Mouse (Mus musculus) MEL (cell line): ENCODE measurements around the gene Syt9. TPM values are rescaled to one million over a fixed set of nuclear protein-coding genes. Genes with fewer than 3 reads are reported as not detected.

Source experiments
- DNase-seq: peaks from one replicate; pipeline ENCODE4 v3.0.0; 2011; ENCODE audit warnings: low read depth, low spot score
- H3K27ac ChIP-seq: 2 replicates; pipeline ENCODE4 v1.5.1; 2012; ENCODE audit warnings: low read depth, mild to moderate bottlenecking, control low read depth, low read length, moderate library complexity; ENCODE audit not compliant: control insufficient read depth
- H3K27me3 ChIP-seq, 2 experiments: fragments of 150-350 bp in 1 of 2; sonication (generic) in 1 of 2; 2 replicates each; pipeline ENCODE4 v1.6.1; 2012; ENCODE audit warnings: low read length in 2 of 2, mild to moderate bottlenecking in 2 of 2, improper control_type of control experiment in 1 of 2, moderate library complexity in 1 of 2; ENCODE audit not compliant: insufficient read depth in 2 of 2, control insufficient read depth in 1 of 2
- H3K36me3 ChIP-seq, 2 experiments: 2 replicates each; pipeline ENCODE4 v1.6.1; 2012 to 2014; ENCODE audit warnings: low read length in 2 of 2, improper control_type of control experiment in 1 of 2, inconsistent platforms in 1 of 2, mild to moderate bottlenecking in 1 of 2; ENCODE audit not compliant: insufficient read depth in 2 of 2, control insufficient read depth in 1 of 2
- H3K4me1 ChIP-seq, 2 experiments: fragments of 150-350 bp in 1 of 2; sonication (generic) in 1 of 2; 2 replicates each; pipeline ENCODE4 v1.6.1; 2012; ENCODE audit warnings: low read length in 2 of 2, improper control_type of control experiment in 1 of 2, mild to moderate bottlenecking in 1 of 2; ENCODE audit not compliant: insufficient read depth in 2 of 2, control insufficient read depth in 1 of 2
- H3K4me3 ChIP-seq, 2 experiments: fragments of 150-350 bp in 1 of 2; sonication (generic) in 1 of 2; 2 replicates each; pipeline ENCODE4 v1.5.1; 2012; ENCODE audit warnings: low read depth in 2 of 2, low read length in 2 of 2, mild to moderate bottlenecking in 2 of 2, moderate library complexity in 2 of 2, control low read depth in 1 of 2, improper control_type of control experiment in 1 of 2; ENCODE audit not compliant: control insufficient read depth in 1 of 2, insufficient read depth in 1 of 2
- H3K79me2 ChIP-seq: 2 replicates; pipeline ENCODE4 v1.6.1; 2012; ENCODE audit warnings: mild to moderate bottlenecking, low read length, moderate library complexity; ENCODE audit not compliant: control insufficient read depth, poor library complexity, insufficient read depth
- H3K9ac ChIP-seq: 2 replicates; pipeline ENCODE4 v1.6.1; 2012; ENCODE audit warnings: low read depth, mild to moderate bottlenecking, control low read depth, low read length, moderate library complexity; ENCODE audit not compliant: control insufficient read depth, poor library complexity, severe bottlenecking
- H3K9me3 ChIP-seq: fragments of 150-350 bp; sonication (generic); replicated peaks from 2 replicates; pipeline ENCODE4 v1.6.1; 2012; ENCODE audit warnings: mild to moderate bottlenecking, low read length, improper control_type of control experiment, moderate library complexity; ENCODE audit not compliant: insufficient read depth
- BHLHE40 ChIP-seq: IDR thresholded peaks from 2 replicates; pipeline ENCODE4 v1.6.1; 2012; ENCODE audit warnings: low read depth, mild to moderate bottlenecking, inconsistent platforms, low read length, improper control_type of control experiment, borderline replicate concordance
- CHD1 ChIP-seq: IDR thresholded peaks from 2 replicates; pipeline ENCODE4 v1.6.1; 2012; ENCODE audit warnings: low read depth, mild to moderate bottlenecking, inconsistent platforms, low read length, improper control_type of control experiment
- CHD2 ChIP-seq: IDR thresholded peaks from 2 replicates; pipeline ENCODE4 v1.6.1; 2011; ENCODE audit warnings: low read length, improper control_type of control experiment
- E2F4 ChIP-seq: IDR thresholded peaks from 2 replicates; pipeline ENCODE4 v1.6.1; 2011; ENCODE audit warnings: low read depth, low read length, improper control_type of control experiment, borderline replicate concordance
- GABPA ChIP-seq: IDR thresholded peaks from 2 replicates; pipeline ENCODE4 v1.6.1; 2012; ENCODE audit warnings: low read depth, mild to moderate bottlenecking, inconsistent platforms, low read length, improper control_type of control experiment, moderate library complexity
- GATA1 ChIP-seq: IDR thresholded peaks from 2 replicates; pipeline ENCODE4 v1.6.1; 2011; ENCODE audit warnings: low read depth, low read length, improper control_type of control experiment
- HCFC1 ChIP-seq: IDR thresholded peaks from 2 replicates; pipeline ENCODE4 v1.6.1; 2012; ENCODE audit warnings: low read depth, mild to moderate bottlenecking, inconsistent platforms, low read length, improper control_type of control experiment, moderate library complexity
- JUND ChIP-seq: IDR thresholded peaks from 2 replicates; pipeline ENCODE4 v1.6.1; 2011; ENCODE audit warnings: low read depth, mild to moderate bottlenecking, improper control_type of control experiment, low read length
- KAT2A ChIP-seq: conservative IDR thresholded peaks from 2 replicates; pipeline ENCODE4 v1.6.1; 2012; ENCODE audit warnings: low read depth, low read length, improper control_type of control experiment, inconsistent platforms
- MAX ChIP-seq: IDR thresholded peaks from 2 replicates; pipeline ENCODE4 v1.6.1; 2011; ENCODE audit warnings: low read length, improper control_type of control experiment
- MAZ ChIP-seq: IDR thresholded peaks from 2 replicates; pipeline ENCODE4 v1.6.1; 2012; ENCODE audit warnings: low read depth, mild to moderate bottlenecking, inconsistent platforms, low read length, improper control_type of control experiment
- MEF2A ChIP-seq: IDR thresholded peaks from 2 replicates; pipeline ENCODE4 v1.6.1; 2014; ENCODE audit warnings: low read depth, mild to moderate bottlenecking, inconsistent platforms, low read length, improper control_type of control experiment; ENCODE audit not compliant: poor library complexity, insufficient replicate concordance, severe bottlenecking; ENCODE audit errors: extremely low read depth
- MXI1 ChIP-seq: IDR thresholded peaks from 2 replicates; pipeline ENCODE4 v1.6.1; 2011; ENCODE audit warnings: mild to moderate bottlenecking, low read depth, low read length, improper control_type of control experiment
- MYC ChIP-seq: IDR thresholded peaks from 2 replicates; pipeline ENCODE4 v1.6.1; 2011; ENCODE audit warnings: low read depth, mild to moderate bottlenecking, low read length, improper control_type of control experiment, moderate library complexity
- NELFE ChIP-seq: IDR thresholded peaks from 2 replicates; pipeline ENCODE4 v1.6.1; 2011; ENCODE audit warnings: low read depth, low read length, improper control_type of control experiment
- POLR2A ChIP-seq, 2 experiments: IDR thresholded peaks; 2 replicates each; pipeline ENCODE4 v1.6.1; 2011 to 2012; ENCODE audit warnings: low read length in 2 of 2, mild to moderate bottlenecking in 2 of 2, control low read depth in 1 of 2, improper control_type of control experiment in 1 of 2, low read depth in 1 of 2, moderate library complexity in 1 of 2; ENCODE audit not compliant: control insufficient read depth in 1 of 2, insufficient read depth in 1 of 2, poor library complexity in 1 of 2
- POLR2AphosphoS2 ChIP-seq: IDR thresholded peaks from 2 replicates; pipeline ENCODE4 v1.6.1; 2011; ENCODE audit warnings: low read length, improper control_type of control experiment
- POLR2AphosphoS5 ChIP-seq: IDR thresholded peaks from 2 replicates; pipeline ENCODE4 v1.6.1; 2012; ENCODE audit warnings: low read depth, borderline replicate concordance, mild to moderate bottlenecking, inconsistent platforms, low read length, moderate library complexity, mixed read lengths
- RCOR1 ChIP-seq: IDR thresholded peaks from 2 replicates; pipeline ENCODE4 v1.6.1; 2012; ENCODE audit warnings: low read depth, mild to moderate bottlenecking, inconsistent platforms, low read length, improper control_type of control experiment
- SIN3A ChIP-seq: IDR thresholded peaks from 2 replicates; pipeline ENCODE4 v1.6.1; 2012; ENCODE audit warnings: low read length, improper control_type of control experiment, inconsistent platforms
- SMC3 ChIP-seq: IDR thresholded peaks from 2 replicates; pipeline ENCODE4 v1.6.1; 2011; ENCODE audit warnings: low read depth, low read length, improper control_type of control experiment
- TBP ChIP-seq: IDR thresholded peaks from 2 replicates; pipeline ENCODE4 v1.8.0; 2011; ENCODE audit warnings: low read depth, low read length, improper control_type of control experiment
- TCF12 ChIP-seq: IDR thresholded peaks from 2 replicates; pipeline ENCODE4 v1.6.1; 2014; ENCODE audit warnings: low read depth, mild to moderate bottlenecking, inconsistent platforms, low read length, improper control_type of control experiment, moderate library complexity
- UBTF ChIP-seq: IDR thresholded peaks from 2 replicates; pipeline ENCODE4 v1.6.1; 2012; ENCODE audit warnings: low read depth, mild to moderate bottlenecking, inconsistent platforms, low read length, improper control_type of control experiment, moderate library complexity, borderline replicate concordance; ENCODE audit not compliant: insufficient read depth
- USF1 ChIP-seq: IDR thresholded peaks from 2 replicates; pipeline ENCODE4 v1.6.1; 2014; ENCODE audit warnings: low read depth, mild to moderate bottlenecking, inconsistent platforms, low read length, improper control_type of control experiment, moderate library complexity
- ZC3H11A ChIP-seq: IDR thresholded peaks from 2 replicates; pipeline ENCODE4 v1.6.1; 2012; ENCODE audit warnings: low read depth, mild to moderate bottlenecking, inconsistent platforms, low read length, improper control_type of control experiment
- ZMIZ1 ChIP-seq: IDR thresholded peaks from 2 replicates; pipeline ENCODE4 v1.6.1; 2012; ENCODE audit warnings: low read depth, mild to moderate bottlenecking, inconsistent platforms, low read length, improper control_type of control experiment, moderate library complexity
- ZNF384 ChIP-seq: IDR thresholded peaks from 2 replicates; pipeline ENCODE4 v1.6.1; 2012; ENCODE audit warnings: low read depth, mild to moderate bottlenecking, inconsistent platforms, low read length, improper control_type of control experiment
- polyA plus RNA-seq, 2 experiments: library from polyadenylated mRNA; stranded (reverse) in 1 of 2; unstranded in 1 of 2; fragments of >175 nt in 1 of 2; fragments of >200 nt in 1 of 2; gene quantifications; 2 replicates each; pipeline versions ENCODE4 v1.2.1 to v1.2.4; 2012; ENCODE audit warnings: low replicate concordance in 2 of 2, low read depth in 1 of 2; ENCODE audit not compliant: insufficient read length in 2 of 2, insufficient read depth in 1 of 2, missing spikeins in 1 of 2
- total RNA-seq: library from RNA; depleted of rRNA; stranded (reverse); fragments of 300-350 nt; gene quantifications from 2 replicates; pipeline ENCODE4 v1.2.3, GENCODE M21; 2012

Syt9 gene
- total and polyA plus RNA-seq, 3 experiments = not detected

DNA sequence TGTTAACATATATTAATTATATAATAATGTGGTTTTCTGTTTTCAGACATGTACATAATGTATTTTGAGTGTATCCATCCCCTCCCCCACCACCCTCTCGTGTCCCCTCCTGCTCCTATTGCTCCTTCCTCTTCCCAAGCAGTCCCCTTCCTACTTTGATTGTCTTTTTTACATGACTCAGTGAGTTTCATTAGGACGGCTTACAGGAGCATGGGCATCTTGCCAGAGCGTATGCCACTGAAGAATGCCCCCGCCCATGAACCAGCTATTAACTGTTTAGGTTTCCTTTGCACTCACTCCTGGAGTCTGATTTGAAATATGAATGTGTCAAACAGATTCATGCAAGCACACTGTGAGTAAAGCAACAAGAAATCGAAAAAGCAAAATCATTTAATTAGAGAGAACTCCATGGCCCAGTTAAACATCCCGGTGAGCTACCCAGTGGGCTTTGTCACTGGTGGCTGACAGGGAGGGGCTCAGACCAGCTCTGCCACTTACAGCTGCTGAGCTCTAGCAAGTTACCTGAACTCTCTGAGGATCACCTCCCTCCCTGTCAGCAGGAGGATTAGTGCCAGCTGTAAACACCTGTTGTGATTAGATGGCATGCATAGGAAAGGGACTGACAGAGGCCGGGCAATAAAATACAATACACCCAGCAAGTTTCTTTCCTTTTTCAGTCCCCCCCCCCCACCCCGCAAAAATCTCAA, 146.3 kb downstream of the Syt9 start:
- Histone ChIP-seq H3K27me3 (no peaks in the 10 kb centered on the region), H3K36me3 (no peaks in the 10 kb centered on the region)

DNA sequence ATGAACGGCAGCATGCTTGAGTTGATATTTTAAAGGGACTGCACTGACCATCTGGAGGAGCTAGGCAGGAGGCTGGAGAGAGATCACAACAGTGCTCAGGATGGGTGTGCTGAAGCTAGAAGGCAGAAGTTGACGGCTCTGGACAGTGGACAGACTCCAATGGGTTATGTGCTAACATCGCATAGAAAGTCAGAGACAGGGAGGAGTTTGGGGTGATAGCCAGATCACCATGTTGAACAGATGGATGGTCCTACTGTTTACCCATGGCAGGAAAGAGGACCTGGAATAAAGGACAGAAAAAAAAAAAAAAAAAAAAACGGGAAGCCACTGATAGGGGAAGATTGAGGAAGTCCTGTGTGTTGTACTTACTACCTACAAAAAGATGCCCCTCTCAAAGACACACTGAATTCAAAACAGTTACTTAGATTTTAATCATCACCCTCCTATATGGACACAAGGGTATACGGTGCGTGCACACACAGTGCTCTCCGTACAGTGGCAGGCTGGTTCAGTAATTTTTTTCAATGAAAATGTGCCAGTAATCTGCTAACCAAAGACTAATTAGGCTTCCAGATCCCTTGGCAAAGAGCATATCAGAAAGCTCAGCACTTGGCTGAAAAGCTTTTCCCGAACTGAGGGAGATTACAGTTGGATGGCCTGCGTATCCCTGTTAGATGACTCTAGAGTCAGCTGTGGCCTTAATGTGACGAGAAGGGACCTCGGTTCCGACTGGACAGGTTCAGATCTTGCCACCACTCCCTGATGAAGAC, 148.9 kb downstream of the Syt9 start:
- Histone ChIP-seq H3K4me1 (no peaks in the 10 kb centered on the region), H3K27me3 (no peaks in the 10 kb centered on the region), H3K27ac (no peak overlapping the region)
- no peak for TF ChIP-seq MAZ
- no peak for TF ChIP-seq MEF2A
- no peak for TF ChIP-seq ZNF384
- no peak for TF ChIP-seq HCFC1
- TF ChIP-seq CHD2 = no peak
- TF ChIP-seq BHLHE40 = no peak
- no peak for TF ChIP-seq NELFE
- no peak for TF ChIP-seq TCF12
- TF ChIP-seq ZC3H11A = no peak
- TF ChIP-seq SIN3A = no peak
- TF ChIP-seq E2F4 = no peak
- TF ChIP-seq KAT2A = no peak
- TF ChIP-seq POLR2AphosphoS5 = no peak
- TF ChIP-seq SMC3 = no peak
- TF ChIP-seq JUND = no peak
- no peak for TF ChIP-seq MYC
- TF ChIP-seq GATA1 = no peak
- TF ChIP-seq GABPA = no peak
- no peak for TF ChIP-seq TBP
- TF ChIP-seq, all 39 proteins: peak for 0
- H3K36me3 ChIP-seq = no peaks in the 10 kb centered on the region
- H3K79me2 ChIP-seq = no peaks in the 10 kb centered on the region
- no peak overlapping the region for H3K4me3 ChIP-seq
- no peaks in the 10 kb centered on the region for H3K9me3 ChIP-seq
- H3K9ac ChIP-seq = no peak overlapping the region
- no peak for DNase-seq

More for the DNA sequence above, 146.3 kb downstream of the Syt9 start:
- Histone ChIP-seq H3K4me1 (no peaks in the 10 kb centered on the region), H3K9me3 (no peaks in the 10 kb centered on the region), H3K27ac (no peak overlapping the region), H3K79me2 (no peaks in the 10 kb centered on the region), H3K4me3 (no peak overlapping the region), H3K9ac (no peak overlapping the region)
- TF ChIP-seq MAX (no peak), ZMIZ1 (no peak), POLR2AphosphoS2 (no peak), GATA1 (no peak), BHLHE40 (no peak), UBTF (no peak), TCF12 (no peak), TBP (no peak), RCOR1 (no peak), CHD2 (no peak), USF1 (no peak), ZC3H11A (no peak), POLR2A (IDR thresholded peaks at IDR 0.05; ENCODE audit: control insufficient read depth in 1 of 2, insufficient read depth in 1 of 2, low read depth in 1 of 2, low read length in 2 of 2, poor library complexity in 1 of 2) (no peak), MXI1 (no peak), E2F4 (no peak), MEF2A (no peak), CHD1 (no peak)
- no peak for DNase-seq
